Mouse (Mus musculus) midbrain, postnatal 0 days (tissue): ENCODE results near the gene Cdh23. TPM values are rescaled to one million over a fixed set of nuclear protein-coding genes. Genes with fewer than 3 reads are reported as not detected.
"Not testable (repeated sequence)": the region's sequence is repeated elsewhere in the genome, so short reads cannot be mapped to it uniquely, and the experiment has no call there.

Experiments
- ATAC-seq: fragments of 200-750 bp; cut with Nextera tagmentation; 2 replicates; pipeline ENCODE4 v1.8.0; 2017; ENCODE audit warnings: moderate number of reproducible peaks, mild to moderate bottlenecking, moderate TSS enrichment, moderate library complexity; ENCODE audit not compliant: low FRiP score
- DNase-seq: peaks from one replicate; pipeline ENCODE4 v3.0.0-alpha.2; 2015; ENCODE audit warnings: low spot score
- H3K27ac ChIP-seq: fragments of 300-500 bp; sonication (generic); 2 replicates; pipeline ENCODE4 v1.5.1; 2014; ENCODE audit warnings: low read depth, mild to moderate bottlenecking, low read length, mixed read lengths
- H3K27me3 ChIP-seq: fragments of 300-500 bp; sonication (generic); 2 replicates; pipeline ENCODE4 v1.6.1; 2014; ENCODE audit warnings: low read length, control low read depth, mixed read lengths; ENCODE audit not compliant: insufficient read depth
- H3K36me3 ChIP-seq: fragments of 300-500 bp; sonication (generic); 2 replicates; pipeline ENCODE4 v1.6.1; 2014; ENCODE audit warnings: low read length, control low read depth, mixed read lengths; ENCODE audit not compliant: insufficient read depth
- H3K4me1 ChIP-seq: fragments of 300-500 bp; sonication (generic); 2 replicates; pipeline ENCODE4 v1.6.1; 2014; ENCODE audit warnings: mild to moderate bottlenecking, control low read depth, antibody characterized with exemption, low read length, mixed read lengths; ENCODE audit not compliant: insufficient read depth
- H3K4me2 ChIP-seq: fragments of 300-500 bp; sonication (generic); 2 replicates; pipeline ENCODE4 v1.6.1; 2014; ENCODE audit warnings: low read depth, mild to moderate bottlenecking, low read length, mixed read lengths; ENCODE audit not compliant: poor library complexity, severe bottlenecking
- H3K4me3 ChIP-seq: fragments of 300-500 bp; sonication (generic); 2 replicates; pipeline ENCODE4 v1.5.1; 2014; ENCODE audit warnings: low read depth, mild to moderate bottlenecking, low read length, moderate library complexity
- H3K9ac ChIP-seq: fragments of 300-500 bp; sonication (generic); replicated peaks from 2 replicates; pipeline ENCODE4 v1.6.1; 2014; ENCODE audit warnings: mild to moderate bottlenecking, low read length, moderate library complexity, mixed read lengths; ENCODE audit not compliant: poor library complexity, severe bottlenecking
- H3K9me3 ChIP-seq: fragments of 300-500 bp; sonication (generic); 2 replicates; pipeline ENCODE4 v1.6.1; 2016; ENCODE audit warnings: low read length, control low read depth
- CTCF ChIP-seq: IDR thresholded peaks from 2 replicates; pipeline ENCODE4 v1.5.1; 2016; ENCODE audit warnings: antibody characterized with exemption, mild to moderate bottlenecking
- WGBS: fragments of 180-500 bp; shearing (Covaris S2); extraction: QIAGEN DNeasy Blood & Tissue Kit; methylation state at CpG from one replicate; pipeline ENCODE4 v1.1.7; 2014; 5-methylcytosine and 5-hydroxymethylcytosine counted together
- polyA plus RNA-seq: library from polyadenylated mRNA; unstranded; fragments of >200 nt; fragmentation: Nextera tagmentation; extraction: Ambion mirVana; gene quantifications from 2 replicates; pipeline ENCODE4 v1.2.1, GENCODE M21; 2015
- total RNA-seq: library from RNA; depleted of rRNA; stranded (reverse); fragments of >200 nt; gene quantifications from 2 replicates; pipeline ENCODE4 v1.2.3, GENCODE M21; 2014; rRNA removed

The Cdh23 gene
- total RNA-seq (20.8 and 24.7 TPM in 2 replicates), polyA plus RNA-seq (4.4 and 4.8 TPM in 2 replicates)

GRCm38 (mm10) chr10:60696390-60696789 is at the start of gene Cdh23:
Gene Cdh23 (minus strand): TSS chr10:60696490.
- H3K36me3 ChIP-seq, result no peaks in the 10 kb centered on the region
- no peak within 1 kb of the TSS for H3K27ac ChIP-seq
- DNase-seq, result no peak
- H3K27me3 ChIP-seq, result peaks cover 2% of the 10 kb centered on the region
- no peak within 1 kb of the TSS for H3K9ac ChIP-seq
- no peak for TF ChIP-seq CTCF
- 0 out of 2 replicates have a peak, but pooled peaks cover 2% of the 10 kb centered on the region for H3K4me1 ChIP-seq
- ATAC-seq, result no peak
- H3K9me3 ChIP-seq, result no peaks in the 10 kb centered on the region
- 92% methylated on average over 6 of the region's 6 CpGs for WGBS
- H3K4me3 ChIP-seq, result no peak within 1 kb of the TSS
- H3K4me2 ChIP-seq, result no peak within 1 kb of the TSS

- Histone ChIP-seq H3K9ac (no peak overlapping the region), H3K27ac (no peak overlapping the region), H3K4me1 (0 out of 2 replicates have a peak, but pooled peaks cover 3% of the 10 kb centered on the region), H3K9me3 (no peaks in the 10 kb centered on the region), H3K4me2 (no peak overlapping the region), H3K36me3 (no peaks in the 10 kb centered on the region), H3K4me3 (no peak overlapping the region), H3K27me3 (no peaks in the 10 kb centered on the region)
- ATAC-seq, result no peak
- no peak for TF ChIP-seq CTCF
- 90% methylated on average over 12 of the region's 14 CpGs for WGBS
- no peak for DNase-seq
These were observed 48.4 kb upstream of the Cdh23 start for GRCm38 (mm10) chr10:60744543-60745290.

DNA sequence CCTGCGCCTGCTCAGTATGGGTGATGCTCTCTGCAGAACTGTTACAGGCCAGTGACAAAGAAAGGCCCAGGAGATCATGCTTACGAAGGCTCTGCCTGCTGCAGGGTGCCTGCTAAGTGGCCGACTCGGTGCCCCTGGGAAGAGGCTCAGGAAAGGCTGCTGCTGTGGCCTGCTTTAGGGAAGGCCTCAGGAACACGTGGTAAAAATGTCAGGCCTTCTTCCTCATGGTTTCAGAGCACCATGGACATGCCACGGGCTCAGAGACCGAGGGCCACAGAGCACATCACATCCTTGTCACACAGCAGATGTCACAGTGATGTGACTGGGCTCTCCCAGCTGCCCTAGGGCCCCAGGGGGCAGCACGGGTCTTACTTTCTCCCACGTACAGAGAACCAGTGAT is 47.4 kb upstream of the Cdh23 start:
- 0 out of 2 replicates have a peak, but pooled peaks cover 3% of the 10 kb centered on the region for H3K4me1 ChIP-seq
- TF ChIP-seq CTCF, result no peak
- no peak overlapping the region for H3K4me3 ChIP-seq
- no peaks in the 10 kb centered on the region for H3K36me3 ChIP-seq
- no peaks in the 10 kb centered on the region for H3K9me3 ChIP-seq
- H3K27ac ChIP-seq, result no peak overlapping the region
- 54% methylated on average over 9 of the region's 9 CpGs for WGBS
- DNase-seq (no peak), ATAC-seq (no peak)
- H3K9ac ChIP-seq, result no peak overlapping the region
- H3K27me3 ChIP-seq, result no peaks in the 10 kb centered on the region
- H3K4me2 ChIP-seq, result no peak overlapping the region

DNA sequence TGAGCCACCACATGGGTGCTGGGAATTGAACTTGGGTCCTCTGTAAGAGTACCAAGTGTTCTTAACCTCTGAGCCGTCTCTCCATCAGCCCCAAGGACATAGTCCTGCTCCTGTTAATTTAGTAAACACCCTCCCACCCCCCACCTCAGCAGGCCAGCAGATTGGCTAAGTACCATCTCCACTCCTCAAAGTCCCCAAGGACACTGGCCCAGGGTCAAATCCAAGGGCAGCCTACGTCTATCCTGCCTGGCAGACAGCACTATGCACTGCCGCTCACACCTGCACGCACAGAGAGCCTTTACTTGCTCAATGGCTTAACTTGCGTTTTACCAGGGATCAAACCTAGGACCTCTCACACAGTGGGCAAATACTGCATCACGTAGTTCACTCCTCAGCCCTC is 46.7 kb upstream of the Cdh23 start:
- H3K9me3 ChIP-seq, result no peaks in the 10 kb centered on the region
- ATAC-seq (no peak), DNase-seq (no peak)
- H3K4me2 ChIP-seq, result no peak overlapping the region
- no peaks in the 10 kb centered on the region for H3K4me1 ChIP-seq
- TF ChIP-seq CTCF, result no peak
- WGBS, result 85% methylated on average over 6 of the region's 6 CpGs
- no peak overlapping the region for H3K4me3 ChIP-seq
- no peak overlapping the region for H3K27ac ChIP-seq
- no peaks in the 10 kb centered on the region for H3K36me3 ChIP-seq
- no peak overlapping the region for H3K9ac ChIP-seq
- no peaks in the 10 kb centered on the region for H3K27me3 ChIP-seq

GRCm38 (mm10) chr10:60742296-60742695 is 46.0 kb upstream of the Cdh23 start:
- not testable (repeated sequence) for DNase-seq, H3K27me3 ChIP-seq, H3K9me3 ChIP-seq, H3K4me1 ChIP-seq, H3K9ac ChIP-seq, H3K4me2 ChIP-seq, H3K4me3 ChIP-seq, H3K27ac ChIP-seq, H3K36me3 ChIP-seq, ATAC-seq
- WGBS, result 74% methylated on average over 1 of the region's 1 CpGs

DNA sequence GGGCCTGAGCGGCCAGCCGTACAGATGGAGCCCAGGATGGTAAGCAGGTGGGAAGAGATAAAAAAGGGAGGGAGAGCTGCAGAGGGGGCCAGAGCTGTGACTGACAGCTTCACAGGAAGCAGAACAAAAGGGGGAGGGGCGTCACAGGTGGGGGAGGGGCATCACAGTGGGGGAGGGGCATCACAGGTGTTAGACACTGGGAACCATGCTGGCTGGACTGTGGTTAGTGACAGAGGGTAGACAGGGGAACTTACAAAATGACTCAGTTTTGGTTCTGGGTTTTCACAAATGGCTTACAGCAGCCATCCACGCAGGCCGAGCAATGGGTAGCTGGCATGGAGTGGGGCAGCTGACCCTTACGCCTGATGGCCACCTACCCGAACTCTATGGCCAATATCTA is 45.1 kb upstream of the Cdh23 start:
- Histone ChIP-seq H3K4me3 (no peak overlapping the region), H3K4me1 (no peaks in the 10 kb centered on the region), H3K27me3 (no peaks in the 10 kb centered on the region), H3K27ac (no peak overlapping the region), H3K36me3 (no peaks in the 10 kb centered on the region), H3K9ac (no peak overlapping the region), H3K9me3 (no peaks in the 10 kb centered on the region), H3K4me2 (no peak overlapping the region)
- ATAC-seq, result no peak
- no peak for DNase-seq
- 75% methylated on average over 7 of the region's 7 CpGs for WGBS
- no peak for TF ChIP-seq CTCF
